Mouse (Mus musculus) bone marrow, adult 2 months (tissue): ENCODE results near the gene Prdx3.

Source experiments
- CTCF ChIP-seq: fragments of 200-500 bp; IDR thresholded peaks from 2 replicates; pipeline ENCODE4 v1.5.1; 2011; ENCODE audit warnings: low read length, control low read depth; ENCODE audit not compliant: control insufficient read depth, insufficient read depth
- POLR2A ChIP-seq: fragments of 200-500 bp; IDR thresholded peaks from 2 replicates; pipeline ENCODE4 v1.6.1; 2011; ENCODE audit warnings: low read depth, mild to moderate bottlenecking, control low read depth, low read length, borderline replicate concordance; ENCODE audit not compliant: control insufficient read depth

- TF ChIP-seq POLR2A (no peak), CTCF (no peak)
These were observed 55.7 kb downstream of the Prdx3 start for GRCm38 (mm10) chr19:60818677-60819076.
